ENCODE assay signal across 32 mouse cellular contexts in genomic region chr5:37320174-37320573, GRCm38 (mm10). TPM values are rescaled to one million over a fixed set of nuclear protein-coding genes. Genes with fewer than 3 reads are reported as not detected.
A peak's percentile ranks its signal among the peaks of the same experiment; 100 is the strongest.
DNase-seq lines count a peak whose midpoint lies in the region; ATAC-seq and TF ChIP-seq lines count a peak whose summit lies in the region.
"Had no signal": no experiment of that assay in that cellular context is flagged by ENCODE, and none has a peak within 500 bp of the region (broad histone marks: within the 10 kb centered on the region; RNA-seq: fewer than 3 reads in every experiment).

No protein-coding gene starts in this region.

- H3K27ac ChIP-seq in intestine, embryonic 16.5 days (ENCODE audit: low read length): no peak overlapping the region
- H3K27ac ChIP-seq: embryonic facial prominence, embryonic 13.5 days; forebrain, embryonic 12.5 days; hindbrain, embryonic 10.5 days; intestine, embryonic 15.5 days; limb, embryonic 12.5 days; stomach, postnatal 0 days had no signal

- no peak overlapping the region for H3K4me3 ChIP-seq in intestine, embryonic 16.5 days (ENCODE audit: low read length)
- H3K4me3 ChIP-seq: embryonic facial prominence, embryonic 13.5 days; erythroblast, embryonic 14.5 days; forebrain, embryonic 12.5 days; hindbrain, embryonic 10.5 days; intestine, embryonic 15.5 days; limb, embryonic 12.5 days had no signal

- peak; percentile 58 to 80 for DNase-seq in layer of hippocampus, adult 18-20 months (ENCODE audit: low spot score in 2 of 2)
- no peak for DNase-seq in layer of hippocampus, postnatal 25 days (ENCODE audit: extremely low spot score in 1 of 2, low spot score in 1 of 2)
- DNase-seq in brain, embryonic 14.5 days (ENCODE audit: low read depth): peak; percentile 15
- DNase-seq in layer of hippocampus, adult 8-10 months (ENCODE audit: low spot score in 2 of 2): peak; percentile 52 to 66
- peak; percentile 31 for DNase-seq in right cerebral cortex, postnatal 14 days
- no peak for DNase-seq in heart, postnatal 10 days
- DNase-seq: adrenal gland, adult 8-10 months; B cell, adult 2 months; cerebellum, adult 2 months; cerebellum, postnatal 25 days; embryo, embryonic 11 days; kidney, adult 9 months; kidney, postnatal 25 days; liver, postnatal 0 days; lung, postnatal 10 days had no signal

- H3K4me1 ChIP-seq in intestine, embryonic 16.5 days (ENCODE audit: control insufficient read depth, insufficient read depth, low read length): no peaks in the 10 kb centered on the region
- H3K4me1 ChIP-seq: embryonic facial prominence, embryonic 13.5 days; forebrain, embryonic 12.5 days; hindbrain, embryonic 10.5 days; intestine, embryonic 15.5 days; limb, embryonic 12.5 days had no signal

- intact Hi-C loops in heart, postnatal 10 days (cut with DNase I): no loop called here

- no peak overlapping the region for H3K9ac ChIP-seq in intestine, embryonic 16.5 days (ENCODE audit: low read depth, low read length)
- H3K9ac ChIP-seq: embryonic facial prominence, embryonic 13.5 days; forebrain, embryonic 12.5 days; intestine, embryonic 15.5 days; limb, embryonic 12.5 days; liver, postnatal 0 days had no signal

- 69% methylated on average over 3 of the region's 3 CpGs for WGBS in intestine, embryonic 16.5 days

- ATAC-seq in intestine, embryonic 16.5 days: no peak
- ATAC-seq: hindbrain, embryonic 16.5 days; intestine, embryonic 15.5 days; liver, postnatal 0 days; Patski had no signal

- no peak for TF ChIP-seq CTCF in brain, embryonic 14.5 days (IDR thresholded peaks at IDR 0.05; ENCODE audit: borderline replicate concordance, extremely low read depth, insufficient read depth, insufficient read length)

- no peaks in the 10 kb centered on the region for H3K9me3 ChIP-seq in intestine, embryonic 16.5 days (ENCODE audit: control insufficient read depth, low read length)
- H3K9me3 ChIP-seq: intestine, embryonic 15.5 days had no signal

- peaks cover 9% of the 10 kb centered on the region; the same call in 1 of the 2 replicates for H3K36me3 ChIP-seq in intestine, embryonic 16.5 days (ENCODE audit: control insufficient read depth, insufficient read depth, low read length)
- H3K36me3 ChIP-seq: G1E had no signal

- no peak for TF ChIP-seq POLR2A in brain, embryonic 14.5 days (IDR thresholded peaks at IDR 0.05; ENCODE audit: borderline replicate concordance, extremely low read depth, insufficient read depth, insufficient read length, poor library complexity, severe bottlenecking)

- no peaks in the 10 kb centered on the region for H3K27me3 ChIP-seq in intestine, embryonic 16.5 days (replicated peaks; ENCODE audit: control insufficient read depth, insufficient read depth, low read length)
- H3K27me3 ChIP-seq: CH12.LX; embryonic facial prominence, embryonic 13.5 days; forebrain, embryonic 12.5 days; intestine, embryonic 15.5 days; limb, embryonic 12.5 days; Patski had no signal

- no peak overlapping the region for H3K4me2 ChIP-seq in intestine, embryonic 16.5 days (ENCODE audit: low read depth, low read length)
- H3K4me2 ChIP-seq: embryonic facial prominence, embryonic 13.5 days; forebrain, embryonic 12.5 days; heart, embryonic 11.5 days; intestine, embryonic 15.5 days; limb, embryonic 12.5 days; liver, embryonic 11.5 days; midbrain, embryonic 11.5 days had no signal

RNA-seq across cellular contexts. Expression of gene Evc, which starts 16.5 kb away (rescaled TPM):
- total RNA-seq in layer of hippocampus, adult 18-20 months (2021): 10 to 100 TPM; 13.5 to 16.6 TPM
- total RNA-seq in layer of hippocampus, postnatal 25 days (2021): 10 to 100 TPM in 1 of 2 experiments, 1 to 10 TPM in 1; 9.3 to 10.4 TPM
- 12.4 and 16.2 TPM in 2 replicates for polyA plus RNA-seq in brain, embryonic 14.5 days (2012; rRNA removed)
- total RNA-seq in layer of hippocampus, adult 8-10 months (2022): 10 to 100 TPM; 13.9 to 18.7 (median 16.5) TPM
- total RNA-seq in heart, postnatal 10 days (2021): 10 to 100 TPM in 1 of 2 experiments, 1 to 10 TPM in 1; 6.0 to 10.0 TPM
- 8.8 and 10.5 TPM in 2 replicates for polyA plus RNA-seq in intestine, embryonic 16.5 days (2015; fragmentation: Nextera tagmentation; extraction: Ambion mirVana)
- total RNA-seq: G1E; megakaryocyte progenitor cell, adult 5-6 weeks; neutrophil, adult 5-6 weeks had no signal
- polyA plus RNA-seq: G1E had no signal

RNA-seq across cellular contexts. Expression of gene Evc2, which starts 18.1 kb away (rescaled TPM):
- 10 to 100 TPM; 27.9 to 29.2 TPM for total RNA-seq in layer of hippocampus, adult 18-20 months (2021)
- total RNA-seq in layer of hippocampus, postnatal 25 days (2021): 10 to 100 TPM; 21.1 to 22.2 TPM
- 8.8 and 13.5 TPM in 2 replicates for polyA plus RNA-seq in brain, embryonic 14.5 days (2012; rRNA removed)
- total RNA-seq in layer of hippocampus, adult 8-10 months (2022): 10 to 100 TPM; 20.0 to 28.4 (median 26.3) TPM
- total RNA-seq in heart, postnatal 10 days (2021): 1 to 10 TPM; 5.2 to 5.7 TPM
- polyA plus RNA-seq in intestine, embryonic 16.5 days (2015; fragmentation: Nextera tagmentation; extraction: Ambion mirVana): 8.5 and 9.4 TPM in 2 replicates
- total RNA-seq: neutrophil, adult 5-6 weeks had no signal
- polyA plus RNA-seq: erythroblast, embryonic 14.5 days; G1E had no signal

Comparison
In these comparisons a context has a peak if more than half of its experiments do, and no peak if none do; other contexts are left out.
1. DNase-seq: peak in layer of hippocampus, adult 18-20 months (2 of 2), brain, embryonic 14.5 days (single experiment), layer of hippocampus, adult 8-10 months (2 of 2) and right cerebral cortex, postnatal 14 days (single experiment); none in layer of hippocampus, postnatal 25 days (0 of 2) and heart, postnatal 10 days (0 of 2).